Mouse (Mus musculus) c-Kit-positive CD71-negative TER-119-negative erythroid progenitor cells, embryonic 14.5 days (primary cell): ENCODE measurements at regions not wholly inside any gene's neighbourhood (a gene's known extent, or its start where the extent isn't known, plus 50 kb on each side); places are given as distances from the start of the nearest gene placed in this dataset.

Experiments
- DNase-seq: peaks from one replicate; pipeline ENCODE4 v3.0.0-alpha.2; 2013; ENCODE audit warnings: low read depth

DNA sequence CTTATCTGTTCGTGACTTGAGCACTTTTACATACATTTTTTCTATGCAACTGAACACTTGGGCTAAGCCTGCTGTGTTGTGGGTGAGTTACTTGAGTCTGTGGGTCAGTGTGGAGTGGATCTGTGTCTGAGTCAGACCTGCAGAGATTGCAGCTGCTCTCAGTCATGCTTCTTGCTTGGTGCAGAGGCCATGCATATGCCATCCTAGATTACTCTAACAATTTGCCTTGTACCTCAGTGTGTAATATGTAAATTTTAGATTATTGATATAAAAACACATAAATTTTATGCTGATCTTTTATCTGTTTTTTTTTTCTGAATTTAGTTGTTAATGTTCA is 326.2 kb downstream of the 1700129C05Rik start:
- no peak for DNase-seq

- DNase-seq: no peak
Measured at GRCm38 (mm10) chr14:58815616-58816539, 326.8 kb downstream of the 1700129C05Rik start.

GRCm38 (mm10) chr14:58812585-58812984 is 330.1 kb downstream of the 1700129C05Rik start:
- no peak for DNase-seq

DNA sequence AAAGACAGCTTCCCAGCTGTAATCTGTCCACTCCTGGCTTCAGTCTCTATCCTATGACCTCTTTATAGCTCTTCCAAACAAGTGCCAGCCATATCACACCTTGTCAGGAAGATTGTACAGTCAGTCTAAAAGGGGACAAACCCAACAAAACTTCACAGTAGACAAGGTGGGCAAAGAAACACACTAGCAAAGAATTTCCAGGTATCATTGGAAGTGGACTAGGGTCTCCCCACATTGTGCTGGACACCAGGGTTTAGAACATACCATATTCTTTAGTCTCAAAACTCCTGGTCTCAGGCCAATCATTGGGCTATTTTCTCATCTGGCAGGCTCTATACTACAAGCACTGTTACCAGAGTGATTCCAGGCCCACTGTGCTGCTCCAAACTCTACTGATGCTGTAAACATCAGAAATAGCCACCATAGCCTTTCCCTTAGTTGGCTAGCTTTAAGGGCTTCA is 341.3 kb downstream of the 1700129C05Rik start:
- DNase-seq: no peak

- no peak for DNase-seq
Measured at GRCm38 (mm10) chr14:58788190-58788945, 354.3 kb downstream of the 1700129C05Rik start.

DNA sequence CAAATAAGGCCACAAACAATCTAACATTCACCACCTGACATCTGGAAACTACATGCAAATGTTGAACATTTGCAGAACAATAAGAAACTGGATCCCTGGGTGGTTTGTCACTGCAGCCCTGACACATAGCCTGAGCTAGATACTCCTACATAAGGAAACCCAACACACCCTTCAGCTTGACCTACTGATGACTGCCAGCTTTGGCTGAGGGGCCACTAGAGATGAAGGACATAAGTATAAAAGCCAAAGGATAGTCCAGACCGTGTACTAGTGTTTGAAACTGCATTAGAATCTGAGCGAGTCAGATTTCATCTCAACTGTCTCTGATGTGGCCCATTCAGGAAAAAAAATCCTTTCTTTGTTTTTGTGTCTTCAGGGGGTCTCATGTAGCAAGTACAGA is 355.1 kb downstream of the 1700129C05Rik start:
- no peak for DNase-seq

DNA sequence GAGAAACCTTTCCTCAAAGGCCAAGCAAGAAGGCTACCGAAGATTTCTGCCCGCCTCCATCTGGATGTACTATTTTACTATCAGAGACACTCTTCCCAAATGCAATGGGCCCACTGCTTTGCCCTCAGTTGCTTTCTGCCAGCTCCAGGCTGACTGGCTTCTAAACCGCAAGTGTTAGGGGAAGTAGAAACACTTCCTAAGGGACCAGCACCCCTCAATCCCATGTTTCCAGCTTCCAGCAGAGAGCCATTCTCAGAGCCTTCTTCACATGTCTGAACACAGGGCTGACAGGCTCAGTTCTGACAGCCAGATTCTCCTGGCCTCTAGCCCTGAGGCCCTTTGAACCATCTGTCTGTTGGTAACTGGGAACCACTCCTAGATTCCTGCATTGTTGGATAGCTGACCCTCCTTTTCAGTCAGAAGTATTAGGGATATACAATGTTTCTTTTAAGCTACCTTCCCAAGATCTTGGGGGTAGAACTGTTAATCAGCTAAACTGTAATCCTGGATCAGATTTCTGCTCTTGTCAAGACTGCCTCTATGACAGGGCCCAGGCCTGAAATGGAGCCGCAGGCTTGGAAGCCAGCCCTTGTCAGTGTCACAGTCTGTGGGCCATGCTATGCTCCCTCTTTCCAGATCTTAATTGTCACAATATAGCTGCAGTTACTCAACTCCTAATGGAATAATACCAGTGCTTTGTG is 355.8 kb downstream of the 1700129C05Rik start:
- no peak for DNase-seq

GRCm38 (mm10) chr14:58783201-58783600 is 359.5 kb downstream of the 1700129C05Rik start:
- no peak for DNase-seq

DNA sequence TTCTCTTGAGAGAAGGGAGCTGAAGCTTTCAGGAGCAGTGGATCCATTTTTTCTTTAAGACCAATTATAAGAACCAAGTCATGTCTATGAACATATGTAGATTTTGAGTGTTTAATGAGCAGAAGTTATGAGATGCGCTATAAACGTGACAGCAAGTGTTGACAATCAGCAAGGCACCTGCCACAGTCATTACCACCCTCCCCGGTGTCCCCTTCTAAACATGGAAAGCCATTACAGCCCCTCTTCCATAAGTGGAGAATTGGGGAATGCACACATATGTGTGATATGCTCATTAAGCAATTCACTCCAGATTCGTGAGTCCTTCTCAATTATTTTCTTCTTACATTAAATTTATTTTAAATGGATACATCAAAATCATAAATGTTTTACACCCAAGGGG is 362.4 kb downstream of the 1700129C05Rik start:
- no peak for DNase-seq

- DNase-seq: no peak
Measured at GRCm38 (mm10) chr14:58778675-58779074, 364.0 kb downstream of the 1700129C05Rik start.

- DNase-seq: no peak
Measured at GRCm38 (mm10) chr14:58761291-58761690, 381.4 kb downstream of the 1700129C05Rik start.

GRCm38 (mm10) chr14:58759759-58760158 is 382.9 kb downstream of the 1700129C05Rik start:
- no peak for DNase-seq

DNA sequence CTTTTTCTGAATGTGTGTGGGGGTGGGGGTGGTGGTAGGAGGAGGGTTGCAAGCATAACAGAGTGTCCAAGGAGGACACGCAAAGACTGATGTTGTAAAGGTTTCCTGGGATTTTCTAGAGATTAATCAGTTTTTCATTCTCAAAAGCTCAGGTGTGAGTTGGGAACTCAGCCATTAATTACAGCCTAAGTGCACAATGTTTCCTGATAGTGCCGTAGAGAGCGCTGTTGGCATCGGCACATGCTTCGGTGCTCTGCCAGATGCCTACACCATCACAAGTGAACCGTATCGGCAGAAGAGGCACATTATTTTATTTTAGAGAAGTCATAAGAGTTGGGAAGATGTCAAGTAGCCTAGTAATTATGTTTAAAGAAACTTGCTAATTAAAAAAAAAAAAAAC is 388.9 kb downstream of the 1700129C05Rik start:
- DNase-seq: no peak

DNA sequence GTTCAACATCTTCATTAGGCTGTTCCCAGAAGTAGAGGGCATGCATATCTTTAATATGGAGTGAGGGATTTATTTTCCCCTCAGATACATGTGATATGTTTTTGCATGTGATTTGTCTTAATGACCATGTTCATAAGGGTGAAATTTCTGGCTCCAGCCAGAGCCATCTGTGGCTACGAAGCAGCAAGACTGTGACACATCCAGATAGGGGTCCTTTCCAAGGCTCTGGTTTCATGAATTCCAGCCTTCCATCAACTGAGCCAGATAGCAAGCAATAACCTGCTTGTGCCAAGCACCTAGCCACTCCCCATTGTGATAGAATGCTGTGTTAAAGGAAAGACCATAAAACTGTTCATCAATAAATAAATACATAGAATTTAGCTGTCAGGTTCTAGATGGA is 389.6 kb downstream of the 1700129C05Rik start:
- no peak for DNase-seq

DNA sequence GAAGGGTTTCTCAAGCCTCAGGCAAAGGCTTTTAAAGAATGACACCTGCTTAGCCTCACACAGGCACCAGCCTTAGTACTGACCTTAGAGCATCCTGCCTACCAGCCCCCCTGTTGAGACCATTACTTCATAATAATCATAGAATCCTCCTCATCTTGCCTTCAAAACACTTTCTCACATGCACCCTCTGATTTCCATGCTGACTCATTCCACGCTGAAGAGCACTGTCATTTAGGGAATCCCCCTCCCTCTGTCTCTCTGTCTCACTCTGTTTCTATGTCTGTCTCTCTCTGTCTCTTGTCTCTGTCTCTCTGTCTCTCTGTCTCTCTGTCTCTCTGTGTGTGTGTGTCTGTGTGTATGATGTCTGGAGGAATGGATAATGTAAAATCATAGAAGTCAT is 416.3 kb downstream of the 1700129C05Rik start:
- DNase-seq: no peak

- no peak for DNase-seq
Measured at GRCm38 (mm10) chr14:58714856-58715255, 427.8 kb downstream of the 1700129C05Rik start.

GRCm38 (mm10) chr14:58709861-58710260 is 432.8 kb downstream of the 1700129C05Rik start:
- no peak for DNase-seq

DNA sequence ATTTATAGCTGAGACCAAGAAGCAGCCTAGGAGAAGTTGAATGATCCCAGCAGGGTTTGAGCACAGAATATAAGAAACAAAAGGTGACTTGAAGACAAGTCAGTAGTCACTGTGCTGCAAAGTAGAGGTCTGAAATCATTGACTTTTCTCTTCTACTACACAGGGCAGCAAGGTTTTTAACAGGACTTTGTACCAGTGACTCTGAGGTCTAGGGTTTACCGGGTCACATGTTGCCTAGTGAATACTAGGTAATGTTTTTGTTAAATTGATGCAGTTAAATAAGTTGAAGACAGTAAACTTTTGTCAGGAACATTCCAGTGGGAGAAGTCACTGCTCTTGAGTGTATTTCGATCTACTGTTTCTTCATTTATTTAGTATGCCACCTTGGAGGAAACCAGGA is 433.4 kb downstream of the 1700129C05Rik start:
- DNase-seq: no peak

DNA sequence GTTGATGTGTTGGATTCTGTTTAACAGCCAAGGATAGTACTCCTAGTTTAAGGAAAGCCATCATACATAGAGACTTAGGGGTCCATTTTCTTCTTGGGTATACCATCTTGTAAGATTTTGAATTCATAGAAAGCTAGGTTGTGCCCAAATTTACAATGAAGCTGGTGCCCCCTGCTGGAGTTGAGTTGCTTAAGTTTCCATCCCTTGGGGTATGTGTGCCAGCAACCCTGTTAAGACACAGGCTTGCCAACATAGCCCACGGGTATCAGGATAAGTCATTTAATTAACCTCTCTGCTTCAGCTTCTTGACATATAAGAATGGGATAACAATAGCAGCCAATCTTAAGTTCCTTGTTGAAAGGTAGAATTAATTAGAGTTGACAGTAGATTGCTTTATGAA is 440.9 kb downstream of the 1700129C05Rik start:
- peak; percentile 13 for DNase-seq

DNA sequence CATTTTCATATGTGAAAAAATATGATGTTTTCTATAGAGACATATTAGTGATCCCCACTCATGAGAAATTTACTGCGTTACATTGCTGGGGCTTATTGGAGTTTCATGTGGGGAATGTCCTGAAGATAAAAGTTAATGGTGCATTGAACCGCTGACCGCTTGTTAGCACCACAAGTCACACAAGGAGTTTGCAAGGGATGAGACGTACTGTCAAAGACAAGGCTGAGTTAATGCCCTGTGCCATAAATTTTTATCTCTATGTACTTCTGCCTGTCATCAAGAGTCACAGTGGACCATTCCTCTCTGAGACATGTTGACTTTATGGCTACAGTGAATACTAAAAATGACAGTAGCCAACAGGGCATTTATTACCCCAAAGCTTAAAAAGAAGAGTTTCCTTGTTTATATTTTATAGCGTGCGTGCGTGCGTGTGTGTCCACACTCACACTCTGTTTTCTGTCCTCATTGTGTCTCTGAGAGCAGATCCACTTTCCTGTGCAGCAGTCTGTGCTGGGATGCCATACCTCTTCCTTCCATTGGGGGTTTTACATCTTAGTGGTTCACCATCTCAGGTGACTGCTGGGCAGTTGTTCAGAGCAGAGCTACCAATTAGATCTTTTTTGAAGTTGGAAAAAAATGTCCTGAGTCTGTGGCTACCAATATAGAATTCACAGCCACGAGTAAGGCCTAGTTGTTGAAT is 451.4 kb downstream of the 1700129C05Rik start:
- no peak for DNase-seq

- no peak for DNase-seq
Measured at GRCm38 (mm10) chr14:58687814-58688213, 454.9 kb downstream of the 1700129C05Rik start.

DNA sequence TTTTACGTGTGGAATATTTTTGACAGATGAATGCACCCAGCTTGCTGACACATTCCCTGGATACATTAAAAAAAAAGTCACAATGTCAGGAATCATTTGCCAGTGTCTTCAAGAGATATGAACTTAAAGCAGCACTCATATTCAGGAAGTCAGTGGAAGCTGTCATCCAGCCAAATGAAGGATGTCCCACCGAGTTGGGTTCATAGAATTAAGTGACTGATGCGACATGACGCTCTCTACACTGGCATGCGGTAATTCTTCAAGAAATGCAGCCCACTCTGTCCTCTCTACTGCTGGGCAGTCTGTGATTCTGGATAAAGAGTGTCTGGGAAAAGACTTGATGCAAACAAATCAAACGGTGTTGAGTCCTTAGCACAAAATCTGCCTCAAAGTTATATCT is 463.9 kb downstream of the 1700129C05Rik start:
- DNase-seq: no peak
